Mouse (Mus musculus) adrenal gland, adult 2 months (tissue): Measurements from ENCODE around the gene Dcst1. TPM values are rescaled to one million over a fixed set of nuclear protein-coding genes. Genes with fewer than 3 reads are reported as not detected.

Experiments used
- DNase-seq: peaks from one replicate; pipeline ENCODE4 v3.0.0; 2021
- long read RNA-seq: library from polyadenylated mRNA; stranded (forward); transcript quantifications from one replicate; pipeline ENCODE4 v2.0.0, GENCODE M21; 2021
- polyA plus RNA-seq: library from polyadenylated mRNA; depleted of rRNA; stranded (reverse); fragments of >200 nt; gene quantifications from 2 replicates; pipeline ENCODE4 v1.2.3, GENCODE M21; 2012; rRNA removed
- total RNA-seq, 2 experiments: library from RNA; stranded (reverse); gene quantifications; 2 replicates each; pipeline ENCODE4 v1.2.3; 2021

The Dcst1 gene
- under 1 TPM in 1 of 2 experiments, not detected in 1; 0.41 TPM for total RNA-seq
- polyA plus RNA-seq: 0.46 and 0.53 TPM in 2 replicates
- long read RNA-seq: 0 reads

- DNase-seq: no peak
Observed at GRCm38 (mm10) chr3:89365153-89365485, at the start of gene Dcst1. Dcst1 (minus strand) TSS chr3:89365253.

DNA sequence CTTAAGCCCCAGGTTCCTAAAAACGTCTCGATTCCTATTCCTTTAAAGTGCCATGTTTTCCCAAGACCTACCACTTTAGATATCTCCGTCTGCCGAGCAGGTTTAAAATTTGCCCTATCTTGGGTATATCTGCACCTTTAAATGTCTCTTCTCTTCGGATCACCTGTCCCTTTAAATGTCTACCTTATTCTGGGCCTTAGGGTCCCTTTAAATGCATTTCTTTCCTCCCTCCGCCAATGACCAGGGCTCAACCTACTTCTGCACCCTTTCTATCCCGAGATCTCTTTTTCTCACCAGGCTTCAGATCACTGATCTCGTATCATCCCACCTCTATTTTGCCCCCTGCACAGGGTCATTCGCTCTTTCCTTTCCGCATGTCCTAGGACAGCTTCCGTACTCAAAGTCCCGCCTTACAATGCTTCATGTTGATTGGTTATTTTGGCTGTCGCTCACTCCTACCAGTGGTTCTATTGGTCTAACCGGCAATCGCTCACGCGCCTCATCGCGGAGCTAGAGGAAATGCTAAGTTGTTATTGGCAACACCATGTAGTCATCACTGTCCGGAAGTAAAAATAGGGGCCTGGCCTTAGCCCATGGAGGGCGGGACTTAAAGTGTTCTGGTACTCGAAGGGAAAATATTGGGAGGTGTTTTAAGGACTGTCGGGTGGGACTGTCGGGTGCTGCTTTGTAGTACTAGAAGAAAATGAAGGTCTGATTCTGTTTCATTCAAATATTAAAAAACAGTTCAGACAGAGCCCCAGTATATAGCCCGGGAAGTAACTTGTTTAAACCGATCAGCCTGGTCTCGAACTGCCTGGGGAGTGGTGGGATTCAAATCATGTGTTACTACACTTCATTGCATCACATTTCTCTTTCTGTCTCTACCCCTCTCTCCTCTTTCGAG, 46.7 kb upstream of the Dcst1 start, which contains the start of gene Flad1:
TSS of gene Flad1 (minus strand) at position 381 of the 904 bp plus-strand sequence.
- peak; percentile 99 for DNase-seq

DNA sequence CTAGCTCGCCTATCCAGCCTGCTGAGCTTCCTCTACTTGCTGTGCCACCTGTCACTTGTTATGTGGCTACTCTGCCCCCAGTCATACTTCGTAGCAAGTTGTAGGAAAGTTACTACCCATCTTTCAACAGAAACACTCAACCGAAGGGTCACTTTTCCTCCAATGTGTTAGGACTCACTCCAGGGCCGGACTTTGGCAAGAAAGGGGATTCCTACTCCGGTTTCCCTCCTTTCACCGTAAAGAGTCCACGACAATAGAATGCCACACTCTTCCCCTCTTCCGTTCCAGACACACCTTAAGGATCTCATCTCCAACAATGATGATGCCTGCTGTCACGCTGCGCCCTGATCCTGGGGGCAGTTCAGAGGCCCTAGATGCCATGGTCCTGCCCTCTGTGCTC, 45.8 kb upstream of the Dcst1 start:
- DNase-seq: no peak

- DNase-seq: no peak
Observed at GRCm38 (mm10) chr3:89409701-89410100, 44.6 kb upstream of the Dcst1 start.

DNA sequence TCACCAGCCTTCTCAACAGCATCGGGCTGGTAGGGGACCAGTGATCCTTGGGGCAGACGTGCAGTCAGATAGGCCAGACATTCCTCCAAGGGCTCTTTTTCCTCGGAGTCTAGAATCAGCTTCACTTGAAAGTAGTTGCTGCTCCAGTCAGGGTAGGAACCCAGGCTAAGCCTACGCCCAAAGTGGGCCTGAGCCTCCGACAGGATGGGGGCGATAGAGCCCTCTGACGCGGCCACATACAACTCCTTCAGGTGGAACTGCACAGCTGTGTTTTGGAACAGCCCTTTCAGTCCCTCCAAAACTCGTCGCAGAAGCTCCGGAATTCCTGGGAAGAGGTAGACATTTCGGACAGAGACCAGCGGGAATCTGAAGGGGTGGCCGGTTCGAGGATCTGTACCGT, 43.4 kb upstream of the Dcst1 start:
- no peak for DNase-seq

GRCm38 (mm10) chr3:89406887-89407286, 41.8 kb upstream of the Dcst1 start:
- no peak for DNase-seq

DNA sequence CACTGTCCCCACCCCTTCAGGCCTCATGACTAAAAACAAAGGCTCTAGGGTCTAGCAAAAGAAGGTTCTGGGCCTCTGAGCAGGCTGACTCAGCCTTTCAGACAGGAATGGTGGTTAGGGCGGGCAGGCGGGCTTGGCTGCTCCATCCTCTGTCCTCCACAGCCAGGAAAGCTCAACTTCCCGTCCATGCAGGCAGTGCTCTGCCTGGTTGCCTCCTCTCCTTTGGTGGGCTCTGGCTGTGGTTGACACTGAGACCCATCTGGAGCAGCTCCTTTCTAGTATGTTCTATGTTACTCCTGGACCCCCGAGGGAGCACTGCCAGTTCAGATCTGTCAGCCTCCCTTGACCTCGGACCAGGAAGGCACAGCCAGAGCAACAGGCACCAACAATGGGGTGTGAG, 37.6 kb upstream of the Dcst1 start, which contains the start of gene Lenep:
TSS of gene Lenep (minus strand) at position 101 of the 400 bp plus-strand sequence.
- no peak for DNase-seq

DNA sequence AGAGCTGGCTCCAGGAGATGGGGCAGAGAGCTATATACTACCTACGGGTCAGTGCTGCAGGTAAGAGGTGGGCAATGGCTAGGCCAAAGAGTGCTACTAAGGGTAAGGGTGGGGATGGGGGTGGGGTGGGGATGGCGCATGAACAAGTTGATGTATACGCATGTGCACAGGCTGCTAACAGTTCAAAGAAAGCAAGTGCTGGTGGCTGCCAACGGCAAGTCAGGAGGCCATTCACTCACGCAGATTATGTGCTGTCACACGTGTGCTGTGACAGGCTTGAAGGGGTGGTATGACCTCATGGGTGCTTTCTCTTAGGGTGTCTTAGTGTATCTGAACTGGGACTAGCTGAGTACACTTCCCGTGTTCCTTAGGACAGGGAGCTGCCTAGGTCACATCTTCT, 36.3 kb upstream of the Dcst1 start:
- DNase-seq: no peak

DNA sequence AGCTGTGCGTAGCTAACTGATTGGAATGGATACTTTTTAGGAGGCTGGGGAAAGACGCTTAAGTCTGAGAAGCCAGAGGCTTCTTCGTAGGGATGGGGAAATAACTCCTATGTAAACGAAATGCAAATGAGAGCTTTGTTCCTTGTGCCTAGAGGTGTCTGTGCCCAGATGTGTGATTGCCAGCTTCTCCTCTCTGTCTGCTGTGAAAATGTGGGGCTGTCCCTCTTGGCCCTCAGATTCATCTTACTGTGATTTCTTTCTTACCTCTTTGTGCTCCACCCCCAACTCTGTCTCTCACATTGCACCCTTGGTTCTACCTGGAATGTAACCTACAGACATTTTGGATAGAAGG, 31.6 kb upstream of the Dcst1 start:
- no peak for DNase-seq

DNA sequence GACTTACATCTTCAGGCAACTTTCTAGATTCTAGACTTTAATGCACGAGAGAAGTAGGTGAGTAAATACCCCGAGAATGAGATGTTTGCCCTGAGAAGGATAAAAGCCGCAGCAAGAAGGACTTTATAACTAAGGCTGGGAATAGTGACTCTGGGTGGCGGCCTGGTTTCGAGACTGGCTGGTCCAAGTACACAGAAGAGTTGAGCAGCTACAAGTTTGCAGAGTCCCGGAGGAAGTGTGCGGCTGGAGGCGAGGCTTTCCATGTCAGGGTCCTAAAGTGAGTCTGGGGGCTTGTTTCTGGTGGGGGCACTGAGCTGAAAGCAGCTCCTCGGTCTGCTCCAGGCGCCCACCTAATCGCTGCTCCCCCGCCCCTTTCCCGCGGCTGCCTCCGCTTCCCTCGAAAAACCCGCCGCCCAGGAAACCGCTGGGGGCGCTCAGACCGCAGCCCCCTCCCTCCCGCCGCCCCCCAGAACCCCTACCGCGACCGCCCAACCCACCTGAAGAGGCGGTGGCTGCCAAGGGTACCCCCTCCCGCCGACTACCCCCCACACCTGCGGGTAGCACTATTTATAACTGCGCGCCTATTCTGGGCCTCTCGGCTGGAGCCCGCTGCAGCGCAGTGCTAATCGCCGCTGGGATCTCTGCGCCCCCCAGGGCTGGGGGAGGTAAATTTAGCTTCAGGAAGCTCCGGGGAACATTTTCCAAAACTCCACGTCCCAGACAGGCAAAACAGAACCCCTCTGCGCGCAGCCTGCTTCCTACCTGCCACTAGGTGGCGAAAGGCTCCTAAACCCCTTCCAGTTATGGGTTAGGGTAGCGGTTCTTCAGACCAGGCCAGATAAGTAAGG, 31.0 kb upstream of the Dcst1 start:
- peak; percentile 82 for DNase-seq

GRCm38 (mm10) chr3:89395419-89395805, 30.4 kb upstream of the Dcst1 start:
- peak; percentile 56 for DNase-seq

- peak; percentile 90 for DNase-seq
Observed at GRCm38 (mm10) chr3:89394894-89395256, 29.8 kb upstream of the Dcst1 start.

DNA sequence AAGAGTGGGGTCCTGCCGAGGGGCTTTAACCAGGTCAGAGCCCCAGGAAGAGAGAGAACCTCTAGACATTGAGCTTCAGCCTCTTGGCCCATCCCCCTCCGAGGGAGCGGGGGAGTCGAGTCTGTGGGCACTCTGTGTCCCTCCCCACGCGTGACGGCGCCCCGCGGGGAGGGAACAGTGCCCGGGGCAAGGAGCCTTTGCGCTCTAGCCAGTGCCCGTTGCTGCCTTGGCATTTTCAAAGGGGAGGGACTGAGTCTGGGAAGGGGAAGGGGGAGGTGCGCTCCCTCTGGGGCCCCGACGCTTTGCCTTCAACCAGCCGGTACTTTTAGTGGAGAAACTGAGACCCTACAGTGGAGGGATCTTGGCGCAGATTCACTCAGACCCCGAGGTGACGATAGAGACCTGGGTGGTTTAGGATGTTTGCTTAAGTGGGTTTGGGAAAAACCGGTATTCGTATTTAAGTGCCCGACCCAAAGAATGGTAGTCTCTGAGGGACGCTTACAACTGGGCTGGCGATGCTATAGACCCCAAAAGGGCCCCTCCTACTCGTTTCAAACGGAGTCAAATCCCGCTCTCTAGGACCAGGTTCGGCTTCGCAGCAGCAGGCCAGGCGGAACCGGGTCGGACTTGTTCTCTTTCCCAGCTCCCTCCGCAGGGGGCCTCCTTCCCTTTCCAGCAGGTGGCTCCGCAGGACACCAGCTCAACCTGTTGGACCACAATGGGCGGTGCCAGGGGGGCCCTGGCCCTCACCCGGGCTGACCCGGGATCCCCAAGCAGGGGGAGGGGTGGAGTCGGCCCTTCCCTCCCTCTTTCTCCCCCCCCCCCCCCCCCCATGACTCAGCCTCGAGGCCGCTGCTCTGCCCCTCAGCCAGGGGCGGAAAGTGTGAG, 29.2 kb upstream of the Dcst1 start, which contains the start of gene Zbtb7b:
TSS of gene Zbtb7b (minus strand) at position 771 of the 888 bp plus-strand sequence.
- peak; percentile 93 for DNase-seq

- DNase-seq: peak; percentile 100
Observed at GRCm38 (mm10) chr3:89393605-89394004, 28.6 kb upstream of the Dcst1 start.

GRCm38 (mm10) chr3:89392871-89393311, 27.8 kb upstream of the Dcst1 start:
- DNase-seq: peak; percentile 68

GRCm38 (mm10) chr3:89391663-89392511, 26.8 kb upstream of the Dcst1 start:
- DNase-seq: peak; percentile 91

GRCm38 (mm10) chr3:89390699-89391662, 25.9 kb upstream of the Dcst1 start:
- DNase-seq: peak; percentile 68

DNA sequence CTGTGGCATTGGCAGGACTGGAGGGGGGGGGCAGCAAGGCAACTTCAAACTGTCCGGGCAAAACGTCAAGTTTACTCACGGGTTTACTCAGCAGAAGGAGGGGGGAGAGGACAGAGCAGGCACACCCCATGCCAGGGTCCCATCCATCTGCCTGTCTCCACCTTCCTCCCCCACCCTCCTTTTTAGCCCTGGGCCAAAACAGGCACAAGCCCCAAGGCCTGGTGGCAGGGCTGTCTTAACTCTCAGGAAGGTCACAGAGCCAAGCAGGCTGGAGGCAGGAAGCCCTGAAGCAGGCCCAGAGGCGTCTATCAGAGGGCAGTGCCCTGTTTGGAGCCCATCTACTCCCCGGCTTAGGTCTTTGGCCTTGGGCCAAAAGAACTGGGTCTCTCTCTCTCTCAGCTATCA, 25.1 kb upstream of the Dcst1 start:
- DNase-seq: peak; percentile 92
